Mouse (Mus musculus) CH12.LX (cell line): ENCODE measurements around the gene Csad. TPM values are rescaled to one million over a fixed set of nuclear protein-coding genes. Genes with fewer than 3 reads are reported as not detected.
A peak's percentile ranks its signal among the peaks of the same experiment; 100 is the strongest.

Source experiments
- DNase-seq: peaks from one replicate; pipeline ENCODE4 v3.0.0-alpha.2; 2013; ENCODE audit errors: extremely low read depth
- H3K27ac ChIP-seq: 2 replicates; pipeline ENCODE4 v1.5.1; 2012; ENCODE audit warnings: low read depth, mild to moderate bottlenecking, control low read depth, moderate library complexity; ENCODE audit not compliant: insufficient read depth
- H3K27me3 ChIP-seq: replicated peaks from 2 replicates; pipeline ENCODE3; 2012; ENCODE audit warnings: inconsistent platforms
- H3K36me3 ChIP-seq, 2 experiments: replicated peaks in 1 of 2; 2 replicates each; pipeline versions ENCODE3 to v1.6.1; 2012; ENCODE audit warnings: inconsistent platforms in 1 of 2, low read length in 1 of 2, mild to moderate bottlenecking in 1 of 2, mixed read lengths in 1 of 2, moderate library complexity in 1 of 2; ENCODE audit not compliant: control insufficient read depth in 1 of 2, insufficient read depth in 1 of 2
- H3K4me1 ChIP-seq, 2 experiments: 2 replicates each; pipeline ENCODE4 v1.6.1; 2012; ENCODE audit warnings: inconsistent platforms in 1 of 2, moderate library complexity in 1 of 2; ENCODE audit not compliant: insufficient read depth in 2 of 2, control insufficient read depth in 1 of 2
- H3K4me2 ChIP-seq: 2 replicates; pipeline ENCODE4 v1.6.1; 2012; ENCODE audit warnings: low read depth, mild to moderate bottlenecking, control low read depth; ENCODE audit not compliant: poor library complexity, insufficient read depth, severe bottlenecking
- H3K4me3 ChIP-seq, 3 experiments: fragments of 150-350 bp in 1 of 3; sonication (generic) in 1 of 3; replicated peaks in 1 of 3; 2 replicates each; pipeline versions ENCODE3 to v1.5.1; 2011 to 2012; ENCODE audit warnings: low read depth in 2 of 3, low read length in 2 of 3, mild to moderate bottlenecking in 2 of 3, moderate library complexity in 2 of 3, control low read depth in 1 of 3, improper control_type of control experiment in 1 of 3, inconsistent platforms in 1 of 3, mixed read lengths in 1 of 3; ENCODE audit not compliant: poor library complexity in 1 of 3
- H3K79me2 ChIP-seq: replicated peaks from 2 replicates; pipeline ENCODE4 v1.6.1; 2012; ENCODE audit warnings: mild to moderate bottlenecking, moderate library complexity; ENCODE audit not compliant: control insufficient read depth, poor library complexity, insufficient read depth, severe bottlenecking; ENCODE audit errors: extremely low read depth
- H3K9ac ChIP-seq: 2 replicates; pipeline ENCODE4 v1.6.1; 2012; ENCODE audit warnings: low read depth, mild to moderate bottlenecking, control low read depth, moderate library complexity; ENCODE audit not compliant: insufficient read depth
- H3K9me3 ChIP-seq: replicated peaks from 2 replicates; pipeline ENCODE3; 2012; ENCODE audit warnings: low read length, inconsistent platforms, mixed read lengths
- BHLHE40 ChIP-seq: IDR thresholded peaks from 2 replicates; pipeline ENCODE4 v1.6.1; 2011; ENCODE audit warnings: mild to moderate bottlenecking, low read depth, low read length, improper control_type of control experiment
- CHD1 ChIP-seq: IDR thresholded peaks from 2 replicates; pipeline ENCODE4 v1.6.1; 2012; ENCODE audit warnings: low read depth, low read length, improper control_type of control experiment, inconsistent platforms
- E2F4 ChIP-seq: IDR thresholded peaks from 2 replicates; pipeline ENCODE4 v1.6.1; 2011; ENCODE audit warnings: low read depth, low read length, improper control_type of control experiment; ENCODE audit not compliant: insufficient replicate concordance
- ETS1 ChIP-seq: conservative IDR thresholded peaks from 2 replicates; pipeline ENCODE4 v1.6.1; 2012; ENCODE audit warnings: low read depth, mild to moderate bottlenecking, inconsistent platforms, low read length, improper control_type of control experiment, moderate library complexity
- GABPA ChIP-seq: IDR thresholded peaks from 2 replicates; pipeline ENCODE4 v1.6.1; 2012; ENCODE audit warnings: low read depth, low read length, improper control_type of control experiment, inconsistent platforms; ENCODE audit not compliant: insufficient replicate concordance
- HCFC1 ChIP-seq: IDR thresholded peaks from 2 replicates; pipeline ENCODE4 v1.6.1; 2012; ENCODE audit warnings: low read depth, mild to moderate bottlenecking, inconsistent platforms, low read length, improper control_type of control experiment
- MXI1 ChIP-seq: IDR thresholded peaks from 2 replicates; pipeline ENCODE4 v1.6.1; 2011; ENCODE audit warnings: mild to moderate bottlenecking, low read depth, low read length, improper control_type of control experiment
- NELFE ChIP-seq: IDR thresholded peaks from 2 replicates; pipeline ENCODE4 v1.6.1; 2011; ENCODE audit warnings: low read depth, low read length, improper control_type of control experiment
- NRF1 ChIP-seq: IDR thresholded peaks from 2 replicates; pipeline ENCODE4 v1.6.1; 2014; ENCODE audit warnings: low read depth, mild to moderate bottlenecking, inconsistent platforms, low read length, improper control_type of control experiment, moderate library complexity
- RAD21 ChIP-seq: IDR thresholded peaks from 2 replicates; pipeline ENCODE4 v1.6.1; 2011; ENCODE audit warnings: low read depth, mild to moderate bottlenecking, low read length, improper control_type of control experiment, moderate library complexity
- SIN3A ChIP-seq: IDR thresholded peaks from 2 replicates; pipeline ENCODE4 v1.6.1; 2012; ENCODE audit warnings: low read length, improper control_type of control experiment, inconsistent platforms
- TBP ChIP-seq: conservative IDR thresholded peaks from 2 replicates; pipeline ENCODE4 v1.6.1; 2011; ENCODE audit warnings: low read depth, low read length, improper control_type of control experiment
- UBTF ChIP-seq: IDR thresholded peaks from 2 replicates; pipeline ENCODE4 v1.6.1; 2012; ENCODE audit warnings: low read depth, mild to moderate bottlenecking, inconsistent platforms, low read length, improper control_type of control experiment, moderate library complexity
- USF2 ChIP-seq: conservative IDR thresholded peaks from 2 replicates; pipeline ENCODE4 v1.6.1; 2011; ENCODE audit warnings: low read depth, low read length, improper control_type of control experiment
- ZC3H11A ChIP-seq: IDR thresholded peaks from 2 replicates; pipeline ENCODE4 v1.6.1; 2012; ENCODE audit warnings: low read depth, mild to moderate bottlenecking, inconsistent platforms, low read length, improper control_type of control experiment
- ZMIZ1 ChIP-seq: IDR thresholded peaks from 2 replicates; pipeline ENCODE4 v1.6.1; 2012; ENCODE audit warnings: low read depth, mild to moderate bottlenecking, inconsistent platforms, low read length, improper control_type of control experiment
- dilution Hi-C: fragments of 300-500 bp; cut with MboI; formaldehyde crosslinking; loops from 2 replicates; pipeline ENCODE4 v1.14.3; 2020; ENCODE audit warnings: low sequenced_read_pairs; ENCODE audit not compliant: extremely low pct_unique_long_range_greater_than_20kb, extremely low pct_ligation_motif_present
- in situ Hi-C: fragments of 300-500 bp; cut with MboI; formaldehyde crosslinking; loops from 3 replicates; pipeline ENCODE4 v1.14.3; 2019; ENCODE audit warnings: low sequenced_read_pairs, low pct_ligation_motif_present, low pct_unique_long_range_greater_than_20kb, mixed read lengths
- polyA plus RNA-seq: library from polyadenylated mRNA; unstranded; fragments of >175 nt; gene quantifications from 2 replicates; pipeline ENCODE4 v1.2.1, GENCODE M21; 2012; ENCODE audit warnings: low read depth; ENCODE audit not compliant: insufficient read length
- total RNA-seq, 2 experiments: library from RNA; depleted of rRNA; stranded (reverse); fragments of 300-350 nt in 1 of 2; fragments of >200 nt in 1 of 2; gene quantifications; 2 replicates each; pipeline ENCODE4 v1.2.3; 2012 to 2014

Gene Csad
- total and polyA plus RNA-seq, 3 experiments = 3.7 to 4.7 (median 3.8) TPM

GRCm38 (mm10) chr15:102188883-102189282, 15.6 kb downstream of the Csad start:
- dilution Hi-C loops = no loop called here
- H3K9me3 ChIP-seq = no peaks in the 10 kb centered on the region
- no peak overlapping the region for H3K27ac ChIP-seq
- no peaks in the 10 kb centered on the region for H3K79me2 ChIP-seq
- peaks cover 0 to 3% of the 10 kb centered on the region in 2 experiments for H3K36me3 ChIP-seq
- H3K9ac ChIP-seq = no peak overlapping the region
- peaks cover 2% of the 10 kb centered on the region for H3K27me3 ChIP-seq
- no peak overlapping the region for H3K4me3 ChIP-seq
- DNase-seq = no peak
- 0 out of 2 replicates have a peak, but pooled peaks have one; percentile 28 for TF ChIP-seq BHLHE40
- TF ChIP-seq NRF1 = no peak
- TF ChIP-seq, all 38 proteins: peak for 1
- no peak overlapping the region for H3K4me2 ChIP-seq
- H3K4me1 ChIP-seq = peaks cover 17 to 46% of the 10 kb centered on the region in 2 experiments
- in situ Hi-C loops = no loop called here

GRCm38 (mm10) chr15:102188096-102188495, 16.4 kb downstream of the Csad start:
- H3K27ac ChIP-seq = no peak overlapping the region
- TF ChIP-seq NELFE (no peak), ETS1 (no peak), TBP (no peak), SIN3A (no peak), RAD21 (no peak), NRF1 (no peak), ZC3H11A (no peak), USF2 (no peak), HCFC1 (no peak), UBTF (no peak)
- TF ChIP-seq, all 38 proteins: peak for 0
- H3K9ac ChIP-seq = no peak overlapping the region
- no peak for DNase-seq
- H3K9me3 ChIP-seq = no peaks in the 10 kb centered on the region
- dilution Hi-C loops = no loop called here
- in situ Hi-C loops = no loop called here
- H3K4me2 ChIP-seq = no peak overlapping the region
- H3K4me1 ChIP-seq = peaks cover 17 to 38% of the 10 kb centered on the region in 2 experiments
- H3K79me2 ChIP-seq = no peaks in the 10 kb centered on the region
- peaks cover 0 to 4% of the 10 kb centered on the region in 2 experiments for H3K36me3 ChIP-seq
- H3K4me3 ChIP-seq = no peak overlapping the region
- peaks cover 2% of the 10 kb centered on the region for H3K27me3 ChIP-seq

- in situ Hi-C loops (no loop called here), dilution Hi-C loops (no loop called here)
- Histone ChIP-seq H3K4me3 (no peak overlapping the region), H3K4me1 (peaks cover 7 to 19% of the 10 kb centered on the region in 2 experiments), H3K27me3 (peaks cover 2% of the 10 kb centered on the region), H3K36me3 (peaks cover 0 to 4% of the 10 kb centered on the region in 2 experiments), H3K9ac (no peak overlapping the region), H3K27ac (no peak overlapping the region), H3K4me2 (no peak overlapping the region), H3K9me3 (no peaks in the 10 kb centered on the region), H3K79me2 (no peaks in the 10 kb centered on the region)
- TF ChIP-seq E2F4 (no peak), ZMIZ1 (no peak), MXI1 (no peak), CHD1 (no peak), NRF1 (no peak), GABPA (no peak)
- no peak for DNase-seq
These were observed 18.3 kb downstream of the Csad start for GRCm38 (mm10) chr15:102186239-102186638.
